Mouse (Mus musculus) cerebellum, adult 9-11 months (tissue): Measurements from ENCODE around the gene Gm21969.

Source experiments
- DNase-seq: peaks from one replicate; pipeline ENCODE4 v3.0.0; 2022

The Gm21969 gene

GRCm38 (mm10) chr4:139602357-139603244 lies at the start of gene Gm21969:
Gm21969 (plus strand) TSS chr4:139603186.
- peak; percentile 61 for DNase-seq

GRCm38 (mm10) chr4:139555235-139555634 lies 47.8 kb upstream of the Gm21969 start:
- no peak for DNase-seq

- peak; percentile 47 for DNase-seq
Measured at GRCm38 (mm10) chr4:139555951-139556350, 47.0 kb upstream of the Gm21969 start.

- no peak for DNase-seq
Measured at GRCm38 (mm10) chr4:139568361-139568760, 34.6 kb upstream of the Gm21969 start.

- peak; percentile 38 for DNase-seq
Measured at GRCm38 (mm10) chr4:139570756-139571155, 32.2 kb upstream of the Gm21969 start.

GRCm38 (mm10) chr4:139572928-139573512 lies 30.0 kb upstream of the Gm21969 start:
- DNase-seq, result peak; percentile 60

- peak; percentile 100 for DNase-seq
Measured at GRCm38 (mm10) chr4:139574156-139574798, 28.7 kb upstream of the Gm21969 start.

- peak; percentile 87 for DNase-seq
Measured at GRCm38 (mm10) chr4:139574799-139575672, 27.9 kb upstream of the Gm21969 start.

GRCm38 (mm10) chr4:139575673-139576003 lies 27.3 kb upstream of the Gm21969 start:
- no peak for DNase-seq

- DNase-seq, result peak; percentile 66
Measured at GRCm38 (mm10) chr4:139576251-139576880, 26.6 kb upstream of the Gm21969 start.

- DNase-seq, result peak; percentile 77
Measured at GRCm38 (mm10) chr4:139577006-139577405, 26.0 kb upstream of the Gm21969 start.

GRCm38 (mm10) chr4:139578389-139578788 lies 24.6 kb upstream of the Gm21969 start:
- peak; percentile 28 for DNase-seq

GRCm38 (mm10) chr4:139579003-139579402 lies 24.0 kb upstream of the Gm21969 start:
- DNase-seq, result peak; percentile 32

GRCm38 (mm10) chr4:139579466-139579865 lies 23.5 kb upstream of the Gm21969 start:
- peak; percentile 43 for DNase-seq

GRCm38 (mm10) chr4:139580663-139581336 lies 22.2 kb upstream of the Gm21969 start:
- peak; percentile 41 for DNase-seq

- peak; percentile 66 for DNase-seq
Measured at GRCm38 (mm10) chr4:139581427-139582051, 21.4 kb upstream of the Gm21969 start.

GRCm38 (mm10) chr4:139582346-139582745 lies 20.6 kb upstream of the Gm21969 start:
- peak; percentile 54 for DNase-seq

GRCm38 (mm10) chr4:139582903-139583302 lies 20.1 kb upstream of the Gm21969 start:
- DNase-seq, result peak; percentile 41

- DNase-seq, result peak; percentile 27
Measured at GRCm38 (mm10) chr4:139583629-139584245, 19.2 kb upstream of the Gm21969 start.

- DNase-seq, result peak; percentile 43
Measured at GRCm38 (mm10) chr4:139584704-139585103, 18.3 kb upstream of the Gm21969 start.

- DNase-seq, result peak; percentile 45
Measured at GRCm38 (mm10) chr4:139585713-139586112, 17.3 kb upstream of the Gm21969 start.
